Mouse (Mus musculus): ENCODE data around the gene Oser1.
A peak's percentile ranks its signal among the peaks of the same experiment; 100 is the strongest.
"Not testable (repeated sequence)": the region's sequence is repeated elsewhere in the genome, so short reads cannot be mapped to it uniquely, and the experiment has no call there.

Gene Oser1

GRCm38 (mm10) chr2:163443543-163443942 lies 19.0 kb upstream of the Oser1 start:
- no peak for DNase-seq (ENCODE audit: low spot score)

GRCm38 (mm10) chr2:163439488-163439887 lies 15.0 kb upstream of the Oser1 start:
- DNase-seq (ENCODE audit: low spot score), result no peak

GRCm38 (mm10) chr2:163438619-163439451 lies 14.3 kb upstream of the Oser1 start:
- DNase-seq (ENCODE audit: low spot score), result peak; percentile 81

GRCm38 (mm10) chr2:163438246-163438618 lies 13.7 kb upstream of the Oser1 start, which contains the start of gene Gdap1l1:
TSS of gene Gdap1l1 (plus strand) at chr2:163438476.
- DNase-seq (ENCODE audit: low spot score), result peak; percentile 56

GRCm38 (mm10) chr2:163437800-163438199 lies 13.3 kb upstream of the Oser1 start:
- DNase-seq (ENCODE audit: low spot score), result no peak

- no peak for DNase-seq (ENCODE audit: low spot score)
These were observed 9.5 kb upstream of the Oser1 start for GRCm38 (mm10) chr2:163433971-163434370.

GRCm38 (mm10) chr2:163431289-163431688 lies 6.8 kb upstream of the Oser1 start:
- DNase-seq (ENCODE audit: low spot score), result no peak

GRCm38 (mm10) chr2:163428346-163429011 lies 4.0 kb upstream of the Oser1 start:
- no peak for DNase-seq (ENCODE audit: low spot score)

GRCm38 (mm10) chr2:163422895-163423660 lies 1.4 kb downstream of the Oser1 start:
- DNase-seq (ENCODE audit: low spot score), result no peak

- peak; percentile 9 for DNase-seq (ENCODE audit: low spot score)
These were observed 4.1 kb downstream of the Oser1 start for GRCm38 (mm10) chr2:163420366-163420886.

- peak; percentile 99 for DNase-seq (ENCODE audit: low spot score)
These were observed 5.0 kb downstream of the Oser1 start for GRCm38 (mm10) chr2:163419346-163420045.

GRCm38 (mm10) chr2:163418841-163419345 lies 5.6 kb downstream of the Oser1 start:
- peak; percentile 46 for DNase-seq (ENCODE audit: low spot score)

- DNase-seq (ENCODE audit: low spot score), result no peak
These were observed 6.7 kb downstream of the Oser1 start for GRCm38 (mm10) chr2:163417830-163418229.

- DNase-seq (ENCODE audit: low spot score), result no peak
These were observed 7.5 kb downstream of the Oser1 start for GRCm38 (mm10) chr2:163417026-163417425.

GRCm38 (mm10) chr2:163412846-163413590 lies 11.5 kb downstream of the Oser1 start:
- no peak for DNase-seq (ENCODE audit: low spot score)

GRCm38 (mm10) chr2:163412419-163412818 lies 12.1 kb downstream of the Oser1 start:
- no peak for DNase-seq (ENCODE audit: low spot score)

GRCm38 (mm10) chr2:163411840-163412239 lies 12.7 kb downstream of the Oser1 start:
- DNase-seq (ENCODE audit: low spot score), result no peak

- not testable (repeated sequence) for DNase-seq (ENCODE audit: low spot score)
These were observed 13.2 kb downstream of the Oser1 start for GRCm38 (mm10) chr2:163411344-163411743.

- no peak for DNase-seq (ENCODE audit: low spot score)
These were observed 14.3 kb downstream of the Oser1 start for GRCm38 (mm10) chr2:163410211-163410610.

GRCm38 (mm10) chr2:163404037-163404815 lies 20.3 kb downstream of the Oser1 start:
- no peak for DNase-seq (ENCODE audit: low spot score)

Measured in embryo, embryonic 10.5 days (tissue).